Mouse (Mus musculus) neural tube, embryonic 14.5 days (tissue): Measurements from ENCODE around the gene Adap2. TPM values are rescaled to one million over a fixed set of nuclear protein-coding genes. Genes with fewer than 3 reads are reported as not detected.
"Not testable (repeated sequence)": the region's sequence is repeated elsewhere in the genome, so short reads cannot be mapped to it uniquely, and the experiment has no call there.

Experiments used
- ATAC-seq: fragments of 200-750 bp; cut with Nextera tagmentation; 2 replicates; pipeline ENCODE4 v1.8.0; 2017; ENCODE audit warnings: low read depth, mild to moderate bottlenecking, moderate TSS enrichment, moderate library complexity
- H3K27ac ChIP-seq: fragments of 300-500 bp; sonication (generic); 2 replicates; pipeline ENCODE4 v1.5.1; 2014; ENCODE audit warnings: low read depth, mild to moderate bottlenecking, control low read depth, low read length, moderate library complexity, mixed read lengths
- H3K27me3 ChIP-seq: fragments of 300-500 bp; sonication (generic); 2 replicates; pipeline ENCODE4 v1.6.1; 2014; ENCODE audit warnings: low read length; ENCODE audit not compliant: control insufficient read depth, insufficient read depth
- H3K36me3 ChIP-seq: fragments of 300-500 bp; sonication (generic); 2 replicates; pipeline ENCODE4 v1.6.1; 2014; ENCODE audit warnings: low read length, mixed read lengths; ENCODE audit not compliant: control insufficient read depth, insufficient read depth
- H3K4me1 ChIP-seq: fragments of 300-500 bp; sonication (generic); 2 replicates; pipeline ENCODE4 v1.6.1; 2014; ENCODE audit warnings: low read length; ENCODE audit not compliant: control insufficient read depth, insufficient read depth
- H3K4me2 ChIP-seq: fragments of 300-500 bp; sonication (generic); 2 replicates; pipeline ENCODE4 v1.6.1; 2014; ENCODE audit warnings: mild to moderate bottlenecking, low read depth, low read length, control low read depth
- H3K4me3 ChIP-seq: fragments of 300-500 bp; sonication (generic); 2 replicates; pipeline ENCODE4 v1.5.1; 2014; ENCODE audit warnings: low read depth, low read length, control low read depth, mixed read lengths
- H3K9ac ChIP-seq: fragments of 300-500 bp; sonication (generic); replicated peaks from 2 replicates; pipeline ENCODE4 v1.6.1; 2014; ENCODE audit warnings: low read depth, mild to moderate bottlenecking, control low read depth, low read length, mixed read lengths
- H3K9me3 ChIP-seq: fragments of 300-500 bp; sonication (generic); 2 replicates; pipeline ENCODE4 v1.6.1; 2016; ENCODE audit warnings: low read length; ENCODE audit not compliant: control insufficient read depth
- WGBS: fragments of 180-500 bp; shearing (Covaris S2); extraction: QIAGEN DNeasy Blood & Tissue Kit; methylation state at CpG from one replicate; pipeline ENCODE4 v1.1.7; 2014; 5-methylcytosine and 5-hydroxymethylcytosine counted together
- polyA plus RNA-seq: library from polyadenylated mRNA; unstranded; fragments of >200 nt; fragmentation: Nextera tagmentation; extraction: Ambion mirVana; gene quantifications from 2 replicates; pipeline ENCODE4 v1.2.1, GENCODE M21; 2014

The Adap2 gene
- polyA plus RNA-seq, 1 experiment from 2014 or later: 2.5 TPM

- Histone ChIP-seq H3K4me2 (peak overlapping the region; percentile 56), H3K4me3 (peak overlapping the region; percentile 40), H3K9ac (peak overlapping the region; percentile 47; the same call in 1 of the 2 replicates)
- H3K27ac ChIP-seq, H3K4me1 ChIP-seq, ATAC-seq, H3K36me3 ChIP-seq, H3K27me3 ChIP-seq, H3K9me3 ChIP-seq: not testable (repeated sequence)
- 41% methylated on average over 12 of the region's 12 CpGs for WGBS
Measured at GRCm38 (mm10) chr11:80183054-80183704, 29.3 kb downstream of the Adap2 start.

GRCm38 (mm10) chr11:80183705-80184255, 29.9 kb downstream of the Adap2 start, which contains the start of gene Rnf135:
Gene Rnf135, plus strand, starts transcription at chr11:80183851.
- ATAC-seq: peak; percentile 75
- Histone ChIP-seq H3K36me3 (no peaks in the 10 kb centered on the region), H3K9ac (peak within 1 kb of the TSS; percentile 47), H3K4me2 (peak within 1 kb of the TSS; percentile 56), H3K4me1 (no peaks in the 10 kb centered on the region), H3K4me3 (peak within 1 kb of the TSS; percentile 40), H3K27me3 (no peaks in the 10 kb centered on the region), H3K9me3 (no peaks in the 10 kb centered on the region), H3K27ac (no peak within 1 kb of the TSS)
- WGBS: 3% methylated on average over 33 of the region's 33 CpGs

- Histone ChIP-seq H3K27ac (no peak overlapping the region), H3K4me3 (no peak overlapping the region; the same call in 1 of the 2 replicates), H3K36me3 (no peaks in the 10 kb centered on the region), H3K27me3 (no peaks in the 10 kb centered on the region), H3K4me2 (peak overlapping the region; percentile 56), H3K9me3 (no peaks in the 10 kb centered on the region), H3K9ac (no peak overlapping the region), H3K4me1 (no peaks in the 10 kb centered on the region)
- 94% methylated on average over 6 of the region's 6 CpGs for WGBS
- no peak for ATAC-seq
Measured at GRCm38 (mm10) chr11:80184531-80185071, 30.7 kb downstream of the Adap2 start.

GRCm38 (mm10) chr11:80185441-80185976, 31.6 kb downstream of the Adap2 start:
- WGBS: 50% methylated on average over 5 of the region's 5 CpGs
- not testable (repeated sequence) for H3K4me2 ChIP-seq, H3K36me3 ChIP-seq, H3K9ac ChIP-seq, ATAC-seq, H3K27ac ChIP-seq, H3K4me3 ChIP-seq, H3K9me3 ChIP-seq, H3K4me1 ChIP-seq, H3K27me3 ChIP-seq

GRCm38 (mm10) chr11:80190280-80190679, 36.4 kb downstream of the Adap2 start:
- no peak overlapping the region for H3K4me2 ChIP-seq
- no peak overlapping the region for H3K27ac ChIP-seq
- H3K4me3 ChIP-seq: no peak overlapping the region
- no peak overlapping the region for H3K9ac ChIP-seq
- H3K4me1 ChIP-seq: no peaks in the 10 kb centered on the region
- H3K9me3 ChIP-seq: no peaks in the 10 kb centered on the region
- ATAC-seq: no peak
- H3K27me3 ChIP-seq: no peaks in the 10 kb centered on the region
- no peaks in the 10 kb centered on the region for H3K36me3 ChIP-seq
- 68% methylated on average over 4 of the region's 4 CpGs for whole genome bisulfite sequencing

- Histone ChIP-seq H3K4me2 (no peak overlapping the region), H3K9ac (no peak overlapping the region), H3K27me3 (no peaks in the 10 kb centered on the region), H3K27ac (no peak overlapping the region), H3K36me3 (no peaks in the 10 kb centered on the region), H3K4me3 (no peak overlapping the region), H3K9me3 (no peaks in the 10 kb centered on the region), H3K4me1 (no peaks in the 10 kb centered on the region)
- ATAC-seq: no peak
- WGBS: 66% methylated on average over 4 of the region's 4 CpGs
Measured at GRCm38 (mm10) chr11:80193827-80194226, 39.9 kb downstream of the Adap2 start.

- Histone ChIP-seq H3K4me2 (no peak overlapping the region), H3K27me3 (no peaks in the 10 kb centered on the region), H3K27ac (no peak overlapping the region), H3K9ac (no peak overlapping the region), H3K4me1 (no peaks in the 10 kb centered on the region), H3K36me3 (no peaks in the 10 kb centered on the region), H3K9me3 (no peaks in the 10 kb centered on the region), H3K4me3 (no peak overlapping the region)
- ATAC-seq: no peak
- WGBS: 86% methylated on average over 7 of the region's 7 CpGs
Measured at GRCm38 (mm10) chr11:80196351-80196750, 42.4 kb downstream of the Adap2 start.

- H3K36me3 ChIP-seq: no peaks in the 10 kb centered on the region
- ATAC-seq: no peak
- no peak overlapping the region for H3K27ac ChIP-seq
- no peak overlapping the region for H3K4me3 ChIP-seq
- no peak overlapping the region for H3K4me2 ChIP-seq
- H3K27me3 ChIP-seq: no peaks in the 10 kb centered on the region
- 97% methylated on average over 3 of the region's 3 CpGs for WGBS
- H3K4me1 ChIP-seq: no peaks in the 10 kb centered on the region
- H3K9ac ChIP-seq: no peak overlapping the region
- H3K9me3 ChIP-seq: no peaks in the 10 kb centered on the region
Measured at GRCm38 (mm10) chr11:80199316-80199715, 45.4 kb downstream of the Adap2 start.

- Histone ChIP-seq H3K36me3 (no peaks in the 10 kb centered on the region), H3K4me3 (no peak overlapping the region), H3K27me3 (no peaks in the 10 kb centered on the region), H3K9ac (no peak overlapping the region), H3K9me3 (no peaks in the 10 kb centered on the region), H3K27ac (no peak overlapping the region), H3K4me2 (no peak overlapping the region), H3K4me1 (no peaks in the 10 kb centered on the region)
- no peak for ATAC-seq
- WGBS: 90% methylated on average over 2 of the region's 2 CpGs
Measured at GRCm38 (mm10) chr11:80199773-80200172, 45.9 kb downstream of the Adap2 start.
